19 mouse cellular contexts compared by ENCODE assay signal in the genomic region with DNA sequence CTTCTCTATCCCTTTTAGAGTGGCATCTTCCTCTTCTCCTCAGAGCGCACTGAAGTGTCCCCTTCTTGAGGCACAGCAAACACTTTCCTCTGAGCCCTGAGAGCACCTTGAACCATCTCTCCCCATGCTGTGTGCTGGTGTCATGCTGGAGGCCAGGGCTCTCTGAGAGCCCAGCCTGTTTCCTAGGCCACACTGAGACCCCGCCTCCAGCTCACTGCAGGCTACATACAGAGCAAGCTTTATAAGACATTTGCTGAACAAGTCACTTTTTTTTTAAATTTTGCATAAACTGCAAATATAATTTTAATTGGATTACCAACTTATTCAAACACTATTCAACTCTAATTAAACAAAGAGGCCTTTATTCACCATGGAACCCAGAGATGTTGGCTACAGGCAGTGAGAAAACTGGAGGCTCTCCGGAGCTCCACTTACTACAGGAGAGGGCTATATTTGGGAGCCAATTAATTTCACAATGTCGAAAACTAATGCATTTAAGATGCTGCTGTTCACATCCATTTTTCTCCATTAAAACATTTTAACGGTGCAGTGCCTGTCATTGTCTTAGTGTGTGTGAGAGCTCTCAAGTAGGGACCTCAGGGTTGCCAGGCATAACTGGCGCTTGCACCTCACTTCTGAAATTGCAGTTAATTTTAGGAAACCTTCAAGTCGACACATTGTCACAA.
DNase-seq lines count a peak whose midpoint lies in the region; ATAC-seq lines count a peak whose summit lies in the region.
"Had no signal": no experiment of that assay in that cellular context is flagged by ENCODE, and none has a peak within 500 bp of the region (broad histone marks: within the 10 kb centered on the region; RNA-seq: fewer than 3 reads in every experiment).

No protein-coding gene starts in this region.

- H3K4me1 ChIP-seq in hindbrain, embryonic 13.5 days (replicated peaks) = peaks cover 13% of the 10 kb centered on the region
- H3K4me1 ChIP-seq in hindbrain, embryonic 10.5 days (replicated peaks) = peaks cover 15% of the 10 kb centered on the region; the same call in 1 of the 2 replicates
- peaks cover 17% of the 10 kb centered on the region for H3K4me1 ChIP-seq in neural tube, embryonic 13.5 days (replicated peaks)
- peaks cover 6% of the 10 kb centered on the region for H3K4me1 ChIP-seq in hindbrain, embryonic 16.5 days (ENCODE audit: control insufficient read depth, insufficient read depth, low read depth, low read length)
- H3K4me1 ChIP-seq: liver, embryonic 12.5 days had no signal

- 70% methylated on average over 7 of the region's 7 CpGs for WGBS in hindbrain, embryonic 13.5 days
- 85% methylated on average over 7 of the region's 7 CpGs for WGBS in hindbrain, embryonic 10.5 days
- 69% methylated on average over 7 of the region's 7 CpGs for WGBS in neural tube, embryonic 13.5 days
- WGBS in hindbrain, embryonic 16.5 days = 55% methylated on average over 7 of the region's 7 CpGs

- H3K27ac ChIP-seq in hindbrain, embryonic 13.5 days = peak overlapping the region; percentile 60
- H3K27ac ChIP-seq in hindbrain, embryonic 10.5 days = no peak overlapping the region
- no peak overlapping the region for H3K27ac ChIP-seq in neural tube, embryonic 13.5 days (replicated peaks)
- H3K27ac ChIP-seq in hindbrain, embryonic 16.5 days (ENCODE audit: low read depth, low read length) = peak overlapping the region; percentile 42; the same call in 1 of the 2 replicates
- H3K27ac ChIP-seq: embryonic facial prominence, embryonic 15.5 days; left cerebral cortex, adult 2 months; liver, embryonic 12.5 days had no signal

- 0 out of 2 replicates have a peak, but pooled peaks cover 3% of the 10 kb centered on the region for H3K27me3 ChIP-seq in hindbrain, embryonic 13.5 days
- H3K27me3 ChIP-seq in hindbrain, embryonic 10.5 days (ENCODE audit: insufficient read depth, poor library complexity, severe bottlenecking) = no peaks in the 10 kb centered on the region; the same call in 1 of the 2 replicates
- no peaks in the 10 kb centered on the region; the same call in 1 of the 2 replicates for H3K27me3 ChIP-seq in neural tube, embryonic 13.5 days
- H3K27me3 ChIP-seq in hindbrain, embryonic 16.5 days (replicated peaks; ENCODE audit: control insufficient read depth, insufficient read depth, low read length) = no peaks in the 10 kb centered on the region
- H3K27me3 ChIP-seq: embryonic facial prominence, embryonic 15.5 days had no signal

- DNase-seq in hindbrain, embryonic 10.5 days (ENCODE audit: low spot score) = no peak
- DNase-seq in neural tube, embryonic 10.5 days (ENCODE audit: extremely low spot score, low spot score) = no peak
- DNase-seq in adrenal gland, postnatal 10 days = no peak
- DNase-seq in kidney, adult 11 months = no peak
- DNase-seq: adrenal gland, adult 8-10 months; cerebellum, adult 8-10 months; gastrocnemius, postnatal 25 days; heart, postnatal 10 days; kidney, postnatal 10 days; thymus, adult 2 months had no signal

- no peak overlapping the region for H3K4me3 ChIP-seq in hindbrain, embryonic 13.5 days
- H3K4me3 ChIP-seq in hindbrain, embryonic 10.5 days = no peak overlapping the region
- H3K4me3 ChIP-seq in neural tube, embryonic 13.5 days = no peak overlapping the region
- no peak overlapping the region for H3K4me3 ChIP-seq in hindbrain, embryonic 16.5 days (ENCODE audit: low read length)
- H3K4me3 ChIP-seq: embryonic facial prominence, embryonic 15.5 days; left cerebral cortex, adult 2 months; liver, embryonic 12.5 days had no signal

- no peak overlapping the region for H3K4me2 ChIP-seq in hindbrain, embryonic 13.5 days
- no peak overlapping the region for H3K4me2 ChIP-seq in neural tube, embryonic 13.5 days
- no peak overlapping the region for H3K4me2 ChIP-seq in hindbrain, embryonic 16.5 days (ENCODE audit: low read length)
- H3K4me2 ChIP-seq: embryonic facial prominence, embryonic 15.5 days; liver, embryonic 12.5 days had no signal

- H3K9me3 ChIP-seq in hindbrain, embryonic 13.5 days = no peaks in the 10 kb centered on the region
- H3K9me3 ChIP-seq in hindbrain, embryonic 10.5 days = no peaks in the 10 kb centered on the region
- no peaks in the 10 kb centered on the region for H3K9me3 ChIP-seq in neural tube, embryonic 13.5 days
- no peaks in the 10 kb centered on the region for H3K9me3 ChIP-seq in hindbrain, embryonic 16.5 days (ENCODE audit: control insufficient read depth, low read length)
- H3K9me3 ChIP-seq: embryonic facial prominence, embryonic 15.5 days; G1E; liver, embryonic 12.5 days had no signal

- H3K36me3 ChIP-seq in hindbrain, embryonic 13.5 days = no peaks in the 10 kb centered on the region
- H3K36me3 ChIP-seq in hindbrain, embryonic 10.5 days = no peaks in the 10 kb centered on the region
- H3K36me3 ChIP-seq in neural tube, embryonic 13.5 days = no peaks in the 10 kb centered on the region
- no peaks in the 10 kb centered on the region for H3K36me3 ChIP-seq in hindbrain, embryonic 16.5 days (ENCODE audit: control insufficient read depth, insufficient read depth, low read length)
- H3K36me3 ChIP-seq: embryonic facial prominence, embryonic 15.5 days; G1E; liver, embryonic 12.5 days had no signal

- H3K9ac ChIP-seq in hindbrain, embryonic 13.5 days = no peak overlapping the region
- H3K9ac ChIP-seq in neural tube, embryonic 13.5 days = no peak overlapping the region
- H3K9ac ChIP-seq in hindbrain, embryonic 16.5 days (ENCODE audit: low read depth, low read length) = no peak overlapping the region
- H3K9ac ChIP-seq: embryonic facial prominence, embryonic 15.5 days; liver, embryonic 12.5 days had no signal

- ATAC-seq in hindbrain, embryonic 13.5 days (ENCODE audit: low FRiP score) = 0 out of 2 replicates have a peak, but pooled peaks have one; percentile 18
- 0 out of 2 replicates have a peak, but pooled peaks have one; percentile 52 for ATAC-seq in neural tube, embryonic 13.5 days (ENCODE audit: low read depth)
- ATAC-seq in hindbrain, embryonic 16.5 days = peak; percentile 59
- ATAC-seq: intestine, embryonic 16.5 days; liver, embryonic 12.5 days; lung, postnatal 0 days had no signal

Comparison
In these comparisons a context has a peak if more than half of its experiments do, and no peak if none do; other contexts are left out.
1. H3K27ac ChIP-seq: peak in hindbrain, embryonic 13.5 days (single experiment) and hindbrain, embryonic 16.5 days (single experiment); none in hindbrain, embryonic 10.5 days (single experiment) and neural tube, embryonic 13.5 days (single experiment).
2. Peak in every context shown above with its lines, with median percentiles within 50 percentile points of each other: ATAC-seq.